Mouse (Mus musculus): ENCODE data around the gene Cinp.
"Not testable (repeated sequence)": the region's sequence is repeated elsewhere in the genome, so short reads cannot be mapped to it uniquely, and the experiment has no call there.

Gene Cinp

GRCm38 (mm10) chr12:110860293-110860692 is 28.7 kb downstream of the Cinp start:
- DNase-seq (ENCODE audit: low spot score in 2 of 2), result no peak

DNA sequence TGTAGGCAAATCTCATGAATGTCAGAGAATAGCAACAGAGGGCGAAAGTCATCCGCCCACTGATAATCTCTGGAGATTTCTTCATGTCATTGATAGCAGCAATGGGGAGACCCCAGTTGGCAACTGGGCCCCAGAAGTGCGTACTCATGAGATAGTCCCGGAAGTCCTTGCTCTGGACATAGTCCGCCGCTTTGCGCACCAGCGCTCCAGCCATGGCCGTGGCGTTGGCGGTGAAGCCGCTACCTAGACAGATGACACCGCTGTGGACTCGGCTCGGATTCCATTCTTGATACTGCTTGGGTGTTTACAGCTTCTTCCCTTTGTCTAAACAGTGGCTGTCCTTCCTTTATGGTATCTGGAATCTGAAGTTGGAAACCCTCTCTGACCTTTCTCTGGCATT is 30.3 kb downstream of the Cinp start:
- not testable (repeated sequence) for DNase-seq (ENCODE audit: low spot score in 2 of 2)

DNA sequence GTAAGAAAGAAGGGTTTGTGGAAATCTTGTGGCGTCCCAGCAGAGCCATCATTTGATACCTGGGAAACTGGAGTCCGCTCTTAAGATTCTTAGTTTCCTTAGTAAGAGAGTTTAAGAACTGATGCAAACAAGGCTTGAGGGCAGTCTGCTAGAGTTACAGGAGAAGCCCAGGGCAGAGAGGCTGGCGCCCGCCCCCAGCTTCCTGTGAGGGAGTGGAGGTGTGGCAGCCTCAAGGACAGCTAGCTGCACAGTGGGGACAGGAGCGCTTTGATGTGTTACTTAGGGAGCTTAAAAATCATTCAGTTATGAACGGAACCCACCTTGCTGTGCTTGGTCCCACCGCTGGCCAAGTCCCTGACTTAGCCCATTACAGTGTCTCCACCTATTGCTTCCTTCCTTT is 31.7 kb downstream of the Cinp start:
- DNase-seq (ENCODE audit: low spot score in 2 of 2), result no peak

DNA sequence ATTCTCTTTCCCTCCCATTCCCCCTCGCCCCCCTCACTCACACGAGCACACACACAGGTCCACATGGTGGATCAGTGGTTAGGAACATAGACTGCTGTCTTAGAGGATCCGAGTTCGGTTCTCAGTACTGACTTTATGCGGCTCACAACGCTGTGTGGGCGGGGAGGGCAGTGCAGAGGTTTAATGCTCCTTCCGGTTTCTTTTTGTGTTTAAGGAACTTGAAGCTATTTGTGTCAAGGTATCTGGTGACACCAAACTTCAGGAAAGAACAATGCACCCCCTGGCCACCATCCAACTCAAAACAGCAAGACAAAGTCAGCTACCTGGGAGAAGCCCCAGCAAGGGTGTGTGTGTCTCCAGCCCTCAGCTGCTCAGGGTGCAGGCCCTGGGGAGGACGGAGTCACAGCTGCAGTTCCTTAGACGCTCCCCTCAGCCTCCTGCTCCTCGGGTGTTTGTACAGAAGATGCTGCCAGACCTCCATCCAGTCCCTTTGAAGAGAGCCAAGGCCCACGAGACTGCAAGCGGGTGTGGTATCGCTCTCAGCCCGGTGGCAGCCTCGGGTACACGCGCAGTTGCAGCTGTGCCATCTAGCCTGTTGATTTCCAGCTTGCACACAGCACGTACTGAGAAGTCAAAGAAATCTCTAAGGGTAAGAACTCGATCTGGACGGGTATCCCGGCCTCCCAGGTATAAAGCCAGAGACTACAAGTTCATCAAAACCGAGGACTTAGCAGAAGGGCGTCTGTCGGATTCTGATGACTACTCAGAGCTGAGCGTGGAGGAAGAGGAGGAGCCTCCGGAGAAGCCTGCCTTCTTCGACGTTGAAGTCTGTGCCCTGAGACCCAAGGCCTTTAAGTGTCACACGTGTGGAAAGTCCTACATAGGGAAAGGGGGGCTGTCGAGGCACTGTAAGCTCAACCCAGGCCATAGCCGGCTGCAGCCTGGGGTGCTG is 33.9 kb downstream of the Cinp start:
- no peak for DNase-seq (ENCODE audit: low spot score in 2 of 2)

- DNase-seq (ENCODE audit: low spot score in 2 of 2), result no peak
These were observed 37.0 kb downstream of the Cinp start for GRCm38 (mm10) chr12:110851923-110852322.

DNA sequence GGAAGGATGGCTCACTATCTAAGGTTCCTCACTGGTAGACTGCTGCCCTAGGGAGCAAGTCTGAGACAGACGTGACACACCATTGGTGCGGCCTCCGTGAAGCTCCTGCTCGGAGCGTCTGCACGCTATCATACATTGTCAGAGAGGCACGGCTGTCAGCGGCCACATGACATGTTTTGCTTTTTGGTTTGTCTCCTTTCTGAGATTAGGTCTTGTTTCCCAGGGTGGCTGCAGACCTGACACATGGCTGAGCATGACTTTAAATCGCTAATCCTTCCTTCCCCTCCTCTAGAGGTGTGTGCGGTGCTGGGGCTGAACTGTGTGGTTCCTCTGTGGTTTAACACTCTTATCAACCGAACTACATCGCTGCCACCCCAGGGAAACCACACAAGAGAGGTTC is 37.5 kb downstream of the Cinp start:
- DNase-seq (ENCODE audit: low spot score in 2 of 2), result no peak

GRCm38 (mm10) chr12:110850929-110851256 is 38.1 kb downstream of the Cinp start:
- DNase-seq (ENCODE audit: low spot score in 2 of 2), result no peak

- DNase-seq (ENCODE audit: low spot score in 2 of 2), result peak; percentile 80 to 83
These were observed 38.7 kb downstream of the Cinp start, which contains the start of gene Zfp839 for GRCm38 (mm10) chr12:110850010-110850928. TSS of gene Zfp839 (plus strand) at chr12:110850253.

DNA sequence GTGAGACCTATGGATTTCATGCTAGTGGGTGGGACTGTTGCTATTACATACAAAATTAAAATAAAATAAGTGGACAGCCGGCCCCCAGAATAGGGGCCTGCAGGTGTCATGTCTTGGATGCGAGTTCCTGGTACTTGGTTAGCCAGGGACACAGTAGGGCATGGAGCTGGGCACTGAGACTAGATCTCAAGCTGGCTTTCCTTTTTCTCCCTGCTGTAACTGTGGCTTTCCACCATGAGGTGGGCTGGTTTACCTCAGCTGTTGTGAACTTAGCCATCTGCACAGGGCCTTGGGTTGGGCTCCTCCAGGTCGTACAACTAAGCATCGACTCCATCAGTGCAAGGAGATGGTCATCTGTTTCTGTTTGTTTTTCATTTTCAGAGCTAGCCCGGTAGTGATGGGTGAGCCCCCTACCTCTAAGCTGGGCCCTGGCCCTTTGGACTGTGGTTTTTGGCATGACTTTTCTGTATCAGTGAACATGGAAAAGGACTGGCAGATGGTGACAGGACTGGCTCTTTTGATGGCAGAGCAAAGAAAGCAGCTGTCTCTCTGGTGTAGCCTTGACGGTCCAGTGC is 42.7 kb downstream of the Cinp start:
- DNase-seq (ENCODE audit: low spot score in 2 of 2), result no peak

- DNase-seq (ENCODE audit: low spot score in 2 of 2), result peak; percentile 60 to 76
These were observed 43.6 kb downstream of the Cinp start for GRCm38 (mm10) chr12:110845131-110845880.

DNA sequence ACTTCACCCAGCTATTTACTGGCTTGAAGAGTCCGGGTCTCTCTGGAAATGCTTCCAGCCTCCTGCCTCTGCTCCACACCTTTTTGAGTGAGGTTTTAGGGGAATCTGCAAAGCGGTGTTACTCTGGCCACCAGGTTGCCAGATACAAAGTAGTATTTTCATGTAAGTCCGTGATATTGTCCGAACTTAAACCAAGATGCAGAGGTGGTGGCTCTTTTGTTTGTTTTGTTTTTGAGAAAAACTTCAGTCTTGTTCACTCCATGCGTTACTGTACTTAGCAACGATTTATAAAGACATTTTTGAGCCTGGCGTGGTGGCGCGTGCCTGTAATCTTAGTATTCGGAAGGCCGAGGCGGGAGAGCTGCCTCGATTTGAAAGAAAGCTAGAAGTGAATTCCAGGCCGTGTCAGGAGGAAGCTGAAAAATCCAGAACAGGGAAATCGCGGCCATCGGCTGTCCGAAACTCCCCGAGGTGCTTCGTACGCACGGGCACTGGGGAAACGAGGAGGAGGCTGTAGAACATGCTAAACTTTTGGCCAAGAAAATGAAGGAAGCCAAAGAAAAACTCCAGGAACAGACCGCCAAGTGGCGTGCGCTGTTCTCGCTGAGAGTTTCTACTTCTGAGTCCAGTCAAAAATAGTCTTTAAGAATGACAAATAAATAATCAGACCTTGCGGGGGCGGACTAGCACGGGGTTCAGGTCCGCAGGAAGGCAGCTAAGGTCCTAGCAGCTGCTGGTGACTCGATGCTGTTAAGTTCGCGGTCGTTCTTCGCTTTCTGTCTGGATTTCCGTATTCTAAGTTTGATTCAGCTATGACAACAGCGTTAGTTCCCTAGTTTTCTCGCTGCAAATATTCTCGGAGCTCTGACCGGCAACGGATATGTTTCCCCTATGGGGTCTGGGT is 44.5 kb downstream of the Cinp start:
- DNase-seq (ENCODE audit: low spot score in 2 of 2), result no peak

DNA sequence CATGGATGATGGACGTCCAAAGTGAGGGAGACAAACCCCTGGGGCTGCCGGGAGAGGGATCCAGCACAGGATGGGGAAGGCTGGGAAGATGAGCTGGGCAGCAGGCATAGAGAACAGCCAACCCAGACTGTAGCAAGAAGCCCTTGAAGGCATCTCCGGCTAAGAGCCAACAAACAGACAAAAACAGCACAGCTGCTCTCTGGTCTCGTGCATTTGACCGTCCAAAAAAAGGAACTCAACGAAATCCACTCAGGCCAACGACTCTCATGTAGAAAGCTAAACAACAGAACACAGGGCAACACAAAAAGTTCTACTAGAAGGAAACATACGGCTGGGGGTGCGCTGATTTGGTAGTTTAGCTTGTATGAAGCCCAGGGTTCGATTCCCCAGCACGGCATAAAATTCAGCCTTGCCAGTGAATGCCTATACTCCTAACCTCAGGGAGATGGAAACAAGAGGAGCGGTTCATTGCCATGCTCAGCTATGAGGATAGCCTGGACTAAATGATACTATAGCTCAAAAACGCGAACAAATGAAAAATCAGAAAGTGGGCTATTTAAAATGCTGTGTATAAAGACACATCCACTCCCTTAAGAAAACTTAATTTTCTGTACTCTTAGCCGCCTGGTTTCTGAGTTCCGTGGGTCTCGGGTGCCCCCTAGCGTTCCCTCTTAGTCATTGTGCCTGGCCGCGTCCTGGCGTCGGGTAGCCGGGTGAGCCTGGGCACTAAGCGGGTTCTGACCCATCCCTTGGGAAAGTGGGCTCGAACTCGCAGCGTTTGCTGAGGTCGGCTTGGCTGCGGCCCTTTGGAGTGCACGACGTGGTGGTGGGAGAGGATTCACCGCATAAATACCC is 45.5 kb downstream of the Cinp start:
- peak; percentile 77 to 86 for DNase-seq (ENCODE audit: low spot score in 2 of 2)

DNA sequence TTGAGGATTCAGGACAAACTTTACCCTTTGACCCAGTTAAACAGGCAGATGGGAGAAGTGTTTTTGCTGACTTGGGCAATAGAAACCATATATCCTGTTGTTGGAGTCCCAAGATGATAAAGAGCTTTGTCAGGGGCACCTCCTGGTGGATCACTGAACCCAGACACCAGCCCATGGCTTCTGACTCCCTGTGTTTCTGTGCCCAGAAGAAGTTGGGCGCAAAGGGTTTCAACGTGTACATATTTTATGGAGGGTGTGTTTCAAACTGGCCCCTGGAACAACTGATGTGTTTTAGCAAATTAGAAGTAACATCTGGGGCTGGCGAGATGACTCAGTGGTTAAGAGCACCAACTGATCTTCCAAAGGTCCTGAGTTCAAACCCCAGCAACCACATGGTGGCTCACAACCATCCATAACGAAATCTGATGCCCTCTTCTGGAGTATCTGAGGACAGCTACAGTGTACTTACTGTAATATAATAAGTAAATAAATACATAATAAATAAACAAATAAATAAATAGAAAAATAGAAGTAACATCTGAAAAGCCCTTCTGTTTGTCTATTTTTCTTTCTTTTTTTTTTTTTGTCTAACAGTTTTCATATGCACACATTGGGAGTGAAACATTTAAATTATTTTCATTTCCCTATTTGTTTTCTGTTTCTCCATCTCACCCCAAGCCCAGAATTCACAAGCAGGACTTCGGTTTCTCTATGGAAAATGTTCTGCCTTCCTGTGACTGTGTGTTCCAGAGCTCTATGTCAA is 47.0 kb downstream of the Cinp start:
- no peak for DNase-seq (ENCODE audit: low spot score in 2 of 2)

GRCm38 (mm10) chr12:110840348-110841198 is 48.4 kb downstream of the Cinp start, which contains the start of gene Mok:
TSS of gene Mok (minus strand) at chr12:110840939.
- DNase-seq (ENCODE audit: low spot score in 2 of 2), result peak; percentile 95 to 98

DNA sequence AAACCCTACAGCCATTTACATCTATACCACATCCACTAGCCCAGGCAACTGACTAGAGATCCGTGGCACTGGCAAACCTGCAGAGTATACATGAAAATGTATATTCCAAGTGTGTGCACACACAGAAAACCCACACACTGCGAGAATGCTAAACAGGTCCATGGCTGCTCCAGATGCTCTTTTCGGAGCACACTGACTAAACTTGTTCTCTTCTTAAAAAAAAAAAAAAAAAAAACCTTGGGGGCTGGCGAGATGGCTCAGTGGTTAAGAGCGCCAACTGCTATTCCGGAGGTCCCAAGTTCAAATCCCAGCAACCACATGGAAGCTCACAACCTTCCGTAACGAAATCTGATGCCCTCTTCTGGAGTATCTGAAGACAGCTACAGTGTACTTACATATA is 51.1 kb downstream of the Cinp start:
- DNase-seq (ENCODE audit: low spot score in 2 of 2), result no peak

DNA sequence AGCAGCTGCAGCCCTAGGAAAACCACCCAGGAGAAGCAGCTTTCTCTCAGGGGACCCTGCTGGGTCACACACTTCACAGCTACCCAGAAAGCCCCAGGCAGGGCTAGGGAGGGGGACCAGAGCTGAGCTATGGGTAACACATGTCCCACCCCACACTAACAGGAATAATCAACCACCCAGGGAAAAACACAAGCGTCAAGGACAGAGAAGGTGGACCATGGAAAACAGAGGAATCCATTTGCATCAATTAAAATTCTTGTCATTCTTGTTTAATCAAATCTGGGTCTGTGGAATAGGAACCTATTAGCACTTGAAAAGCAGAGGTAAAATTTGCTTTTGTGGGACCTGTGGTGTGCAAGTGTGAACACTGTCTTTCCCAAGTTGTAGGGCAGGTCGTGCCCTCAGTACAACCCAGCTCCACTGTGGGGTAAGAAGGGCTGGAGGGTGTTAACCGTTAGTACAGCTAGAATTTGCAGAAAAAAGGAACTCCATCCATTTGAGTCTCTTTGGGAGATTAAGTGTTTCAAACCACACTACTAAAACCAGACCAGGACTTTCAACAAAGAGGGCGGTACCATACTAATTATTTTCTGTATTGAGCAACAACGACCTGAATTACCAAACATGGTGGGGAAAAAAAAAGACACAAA is 51.6 kb downstream of the Cinp start:
- DNase-seq (ENCODE audit: low spot score in 2 of 2), result no peak

DNA sequence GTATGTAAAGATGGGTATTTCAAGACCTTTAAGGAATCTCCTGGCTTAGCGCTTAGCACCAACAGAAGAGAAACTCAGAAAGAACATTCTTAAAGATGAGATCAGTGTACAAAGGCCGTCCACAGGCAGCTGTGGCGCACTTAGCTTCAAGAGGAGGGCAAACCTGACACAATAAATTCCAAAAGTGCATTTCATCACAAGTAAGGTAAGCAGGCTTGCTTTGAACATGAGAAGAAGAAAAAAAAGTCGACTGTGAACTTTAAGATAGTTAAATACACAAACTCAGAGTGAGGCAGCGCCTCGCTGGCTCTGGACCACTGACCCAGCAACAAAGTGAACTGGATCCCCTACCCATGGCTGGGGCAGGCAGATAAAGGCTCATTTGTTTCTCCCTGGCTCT is 52.2 kb downstream of the Cinp start:
- no peak for DNase-seq (ENCODE audit: low spot score in 2 of 2)

Measured in cerebellum, postnatal 4 days (tissue).